Mouse (Mus musculus): ENCODE measurements around the gene Safb.
A peak's percentile ranks its signal among the peaks of the same experiment; 100 is the strongest.
"Not testable (repeated sequence)": the region's sequence is repeated elsewhere in the genome, so short reads cannot be mapped to it uniquely, and the experiment has no call there.

Gene Safb

GRCm38 (mm10) chr17:56609452-56610171 lies 25.0 kb downstream of the Safb start, which contains the start of gene 2410015M20Rik:
2410015M20Rik (minus strand) TSS chr17:56609771.
- DNase-seq (ENCODE audit: low spot score in 2 of 2) = peak; percentile 84 to 93

- DNase-seq (ENCODE audit: low spot score in 2 of 2) = no peak
Observed at GRCm38 (mm10) chr17:56611323-56611722, 26.7 kb downstream of the Safb start.

GRCm38 (mm10) chr17:56611861-56612564 lies 27.4 kb downstream of the Safb start:
- no peak for DNase-seq (ENCODE audit: low spot score in 2 of 2)

- DNase-seq (ENCODE audit: low spot score in 2 of 2) = not testable (repeated sequence)
Observed at GRCm38 (mm10) chr17:56612565-56612939, 27.9 kb downstream of the Safb start.

- peak; percentile 97 to 99 for DNase-seq (ENCODE audit: low spot score in 2 of 2)
Observed at GRCm38 (mm10) chr17:56613236-56613844, 28.7 kb downstream of the Safb start, which contains the start of gene Rpl36. Rpl36 (plus strand) TSS chr17:56613416.

GRCm38 (mm10) chr17:56613893-56614292 lies 29.3 kb downstream of the Safb start:
- not testable (repeated sequence) for DNase-seq (ENCODE audit: low spot score in 2 of 2)

- DNase-seq (ENCODE audit: low spot score in 2 of 2) = no peak
Observed at GRCm38 (mm10) chr17:56614391-56615135, 29.9 kb downstream of the Safb start.

GRCm38 (mm10) chr17:56615136-56615784 lies 30.6 kb downstream of the Safb start:
- DNase-seq (ENCODE audit: low spot score in 2 of 2) = no peak

GRCm38 (mm10) chr17:56615792-56616191 lies 31.2 kb downstream of the Safb start:
- DNase-seq (ENCODE audit: low spot score in 2 of 2) = no peak

- no peak for DNase-seq (ENCODE audit: low spot score in 2 of 2)
Observed at GRCm38 (mm10) chr17:56616725-56617124, 32.1 kb downstream of the Safb start.

- DNase-seq (ENCODE audit: low spot score in 2 of 2) = no peak
Observed at GRCm38 (mm10) chr17:56617628-56618027, 33.0 kb downstream of the Safb start.

GRCm38 (mm10) chr17:56625495-56625894 lies 40.9 kb downstream of the Safb start:
- DNase-seq (ENCODE audit: low spot score in 2 of 2) = no peak

- peak in 1 of 2 experiments; percentile 20 for DNase-seq (ENCODE audit: low spot score in 2 of 2)
Observed at GRCm38 (mm10) chr17:56626260-56626659, 41.6 kb downstream of the Safb start.

GRCm38 (mm10) chr17:56626754-56627470 lies 42.3 kb downstream of the Safb start, which contains the start of gene Lonp1:
Lonp1 (minus strand) TSS chr17:56626887.
- DNase-seq (ENCODE audit: low spot score in 2 of 2) = peak; percentile 89 to 95

GRCm38 (mm10) chr17:56627530-56628277 lies 43.1 kb downstream of the Safb start, which contains the start of gene Catsperd:
Catsperd (plus strand) TSS chr17:56628143.
- no peak for DNase-seq (ENCODE audit: low spot score in 2 of 2)

- DNase-seq (ENCODE audit: low spot score in 2 of 2) = not testable (repeated sequence)
Observed at GRCm38 (mm10) chr17:56629800-56630781, 45.5 kb downstream of the Safb start.

- DNase-seq (ENCODE audit: low spot score in 2 of 2) = no peak
Observed at GRCm38 (mm10) chr17:56631807-56632206, 47.2 kb downstream of the Safb start.

- no peak for DNase-seq (ENCODE audit: low spot score in 2 of 2)
Observed at GRCm38 (mm10) chr17:56634023-56634422, 49.4 kb downstream of the Safb start.
